Mouse (Mus musculus): ENCODE results near the gene Ndufaf2. TPM values are rescaled to one million over a fixed set of nuclear protein-coding genes. Genes with fewer than 3 reads are reported as not detected.

The Ndufaf2 gene
- total and polyA plus RNA-seq, 2 experiments from 2014 or later: 14.8 to 72.0 TPM

- Histone ChIP-seq H3K4me2 (ENCODE audit: low read depth, low read length, poor library complexity, severe bottlenecking) (no peak overlapping the region), H3K27ac (ENCODE audit: low read depth, low read length) (no peak overlapping the region), H3K9me3 (ENCODE audit: low read length) (no peaks in the 10 kb centered on the region), H3K36me3 (ENCODE audit: insufficient read depth, low read length) (no peaks in the 10 kb centered on the region), H3K4me1 (ENCODE audit: insufficient read depth, low read length) (no peaks in the 10 kb centered on the region; the same call in 1 of the 2 replicates), H3K4me3 (ENCODE audit: low read depth, low read length) (no peak overlapping the region), H3K27me3 (ENCODE audit: insufficient read depth, low read length) (no peaks in the 10 kb centered on the region), H3K9ac (replicated peaks; ENCODE audit: low read length, poor library complexity, severe bottlenecking) (no peak overlapping the region)
- 87% methylated on average over 4 of the region's 4 CpGs for WGBS
- TF ChIP-seq CTCF (IDR thresholded peaks at IDR 0.05): no peak
- ATAC-seq (ENCODE audit: low FRiP score): no peak
- no peak for DNase-seq (ENCODE audit: low spot score)
Observed at GRCm38 (mm10) chr13:107972451-107972850, 186.0 kb downstream of the Ndufaf2 start.

DNA sequence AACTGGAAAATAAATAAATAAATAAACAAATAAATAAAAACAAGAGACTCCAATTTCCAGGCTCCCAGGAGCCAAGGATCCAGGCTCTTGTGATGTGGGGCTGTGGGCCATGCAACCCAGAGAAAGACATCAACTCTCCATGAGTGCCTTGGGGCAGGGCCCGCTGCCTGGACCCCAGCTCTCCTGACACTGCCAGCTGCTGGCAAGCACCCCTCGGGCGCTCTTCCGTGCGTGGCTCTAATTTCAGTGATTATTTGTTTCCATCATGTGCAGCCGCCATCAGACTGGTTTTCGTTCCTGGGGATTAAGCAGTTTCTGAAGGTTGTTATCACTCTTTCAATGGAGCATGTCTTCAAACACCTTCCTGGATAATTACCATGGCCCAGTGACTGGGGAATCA, 186.6 kb downstream of the Ndufaf2 start:
- DNase-seq (ENCODE audit: low spot score): no peak
- no peak for ATAC-seq (ENCODE audit: low FRiP score)

DNA sequence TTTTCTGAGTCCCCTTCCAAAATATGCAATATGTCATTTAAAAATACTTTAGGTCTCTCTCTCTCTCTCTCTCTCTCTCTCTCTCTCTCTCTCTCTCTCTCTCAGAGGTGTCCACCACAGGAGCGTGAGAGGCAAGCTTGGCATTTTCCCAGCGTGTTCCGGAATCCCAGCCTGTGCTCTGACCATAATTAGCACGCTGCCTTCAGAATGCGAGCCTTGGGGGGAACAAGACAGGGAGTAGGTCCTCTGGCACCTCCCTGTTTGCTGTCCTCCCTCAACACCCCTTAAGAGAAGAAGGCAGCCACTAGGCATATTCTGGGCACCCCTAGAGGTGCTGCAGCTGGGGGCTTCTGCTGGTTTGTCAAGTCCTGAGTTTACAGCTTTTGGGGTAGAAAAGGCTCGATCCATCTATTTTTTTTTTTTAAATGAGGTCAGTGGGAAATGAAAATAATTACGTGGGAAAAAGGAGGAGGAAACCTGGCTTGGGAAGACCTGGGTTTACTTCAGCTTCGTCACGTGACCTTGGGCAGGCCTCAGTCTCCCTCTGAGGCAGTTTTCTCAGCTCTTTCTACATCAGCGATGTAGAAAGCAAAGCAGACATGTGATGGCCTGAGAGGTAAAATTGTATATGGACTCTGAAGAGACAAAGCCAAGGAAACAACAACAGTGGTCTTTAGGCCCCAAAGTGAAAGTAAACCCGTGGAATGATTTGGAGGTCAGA, 187.8 kb downstream of the Ndufaf2 start:
- H3K27ac ChIP-seq (ENCODE audit: low read depth, low read length): no peak overlapping the region
- no peak for TF ChIP-seq CTCF (IDR thresholded peaks at IDR 0.05)
- DNase-seq (ENCODE audit: low spot score): peak; percentile 43

More for the DNA sequence above, 186.6 kb downstream of the Ndufaf2 start:
- 35% methylated on average over 7 of the region's 7 CpGs for WGBS
- Histone ChIP-seq H3K9me3 (ENCODE audit: low read length) (no peaks in the 10 kb centered on the region), H3K4me2 (ENCODE audit: low read depth, low read length, poor library complexity, severe bottlenecking) (no peak overlapping the region), H3K27ac (ENCODE audit: low read depth, low read length) (no peak overlapping the region), H3K4me1 (ENCODE audit: insufficient read depth, low read length) (no peaks in the 10 kb centered on the region; the same call in 1 of the 2 replicates), H3K9ac (replicated peaks; ENCODE audit: low read length, poor library complexity, severe bottlenecking) (no peak overlapping the region), H3K36me3 (ENCODE audit: insufficient read depth, low read length) (no peaks in the 10 kb centered on the region), H3K4me3 (ENCODE audit: low read depth, low read length) (no peak overlapping the region), H3K27me3 (ENCODE audit: insufficient read depth, low read length) (no peaks in the 10 kb centered on the region)
- TF ChIP-seq CTCF (IDR thresholded peaks at IDR 0.05): no peak

DNA sequence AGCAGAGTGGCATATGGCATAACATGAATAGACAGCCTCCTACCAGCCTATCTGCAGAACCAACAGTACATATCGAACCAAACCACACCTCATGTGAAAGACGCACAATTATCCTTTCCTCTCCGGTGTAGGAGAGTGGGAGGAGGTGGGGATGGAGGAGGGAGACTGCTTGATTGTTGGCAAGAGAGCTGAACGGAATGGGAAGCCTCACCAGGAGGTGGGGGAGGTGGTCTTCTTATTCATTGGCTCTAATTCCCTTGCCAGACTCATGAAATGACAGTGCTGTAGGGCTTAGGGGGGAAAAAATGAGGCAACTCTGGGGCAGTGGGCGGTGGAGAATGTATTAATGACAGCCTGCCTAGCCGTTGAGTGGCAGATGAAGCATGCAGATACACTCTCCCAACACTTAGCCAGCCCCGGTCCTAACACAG, 188.4 kb downstream of the Ndufaf2 start:
- H3K36me3 ChIP-seq (ENCODE audit: insufficient read depth, low read length): no peaks in the 10 kb centered on the region
- no peaks in the 10 kb centered on the region; the same call in 1 of the 2 replicates for H3K4me1 ChIP-seq (ENCODE audit: insufficient read depth, low read length)
- 7% methylated on average over 7 of the region's 7 CpGs for WGBS
- ATAC-seq (ENCODE audit: low FRiP score) (peak; percentile 69), DNase-seq (ENCODE audit: low spot score) (peak; percentile 49)
- H3K9me3 ChIP-seq (ENCODE audit: low read length): no peaks in the 10 kb centered on the region
- H3K27ac ChIP-seq (ENCODE audit: low read depth, low read length): no peak overlapping the region
- peak overlapping the region; percentile 12; the same call in 1 of the 2 replicates for H3K4me2 ChIP-seq (ENCODE audit: low read depth, low read length, poor library complexity, severe bottlenecking)
- TF ChIP-seq CTCF (IDR thresholded peaks at IDR 0.05): no peak
- H3K9ac ChIP-seq (replicated peaks; ENCODE audit: low read length, poor library complexity, severe bottlenecking): no peak overlapping the region
- no peaks in the 10 kb centered on the region for H3K27me3 ChIP-seq (ENCODE audit: insufficient read depth, low read length)
- H3K4me3 ChIP-seq (ENCODE audit: low read depth, low read length): no peak overlapping the region

More for the DNA sequence above, 187.8 kb downstream of the Ndufaf2 start:
- H3K36me3 ChIP-seq (ENCODE audit: insufficient read depth, low read length): no peaks in the 10 kb centered on the region
- 54% methylated on average over 11 of the region's 11 CpGs for WGBS
- no peaks in the 10 kb centered on the region; the same call in 1 of the 2 replicates for H3K4me1 ChIP-seq (ENCODE audit: insufficient read depth, low read length)
- H3K9me3 ChIP-seq (ENCODE audit: low read length): no peaks in the 10 kb centered on the region
- no peaks in the 10 kb centered on the region for H3K27me3 ChIP-seq (ENCODE audit: insufficient read depth, low read length)
- H3K9ac ChIP-seq (replicated peaks; ENCODE audit: low read length, poor library complexity, severe bottlenecking): no peak overlapping the region
- H3K4me2 ChIP-seq (ENCODE audit: low read depth, low read length, poor library complexity, severe bottlenecking): peak overlapping the region; percentile 12; the same call in 1 of the 2 replicates
- H3K4me3 ChIP-seq (ENCODE audit: low read depth, low read length): no peak overlapping the region
- no peak for ATAC-seq (ENCODE audit: low FRiP score)

GRCm38 (mm10) chr13:107964616-107965015, 193.8 kb downstream of the Ndufaf2 start:
- no peaks in the 10 kb centered on the region for H3K27me3 ChIP-seq (ENCODE audit: insufficient read depth, low read length)
- WGBS: 57% methylated on average over 7 of the region's 7 CpGs

GRCm38 (mm10) chr13:107963471-107963870, 195.0 kb downstream of the Ndufaf2 start:
- Histone ChIP-seq H3K36me3 (ENCODE audit: insufficient read depth, low read length) (no peaks in the 10 kb centered on the region), H3K27ac (ENCODE audit: low read depth, low read length) (no peak overlapping the region), H3K27me3 (ENCODE audit: insufficient read depth, low read length) (no peaks in the 10 kb centered on the region), H3K9me3 (ENCODE audit: low read length) (no peaks in the 10 kb centered on the region), H3K4me2 (ENCODE audit: low read depth, low read length, poor library complexity, severe bottlenecking) (no peak overlapping the region), H3K4me3 (ENCODE audit: low read depth, low read length) (no peak overlapping the region), H3K9ac (replicated peaks; ENCODE audit: low read length, poor library complexity, severe bottlenecking) (no peak overlapping the region), H3K4me1 (ENCODE audit: insufficient read depth, low read length) (no peaks in the 10 kb centered on the region)
- 62% methylated on average over 11 of the region's 11 CpGs for WGBS
- TF ChIP-seq CTCF (IDR thresholded peaks at IDR 0.05): no peak
- no peak for DNase-seq (ENCODE audit: low spot score)
- no peak for ATAC-seq (ENCODE audit: low FRiP score)

More at GRCm38 (mm10) chr13:107964616-107965015, 193.8 kb downstream of the Ndufaf2 start:
- no peaks in the 10 kb centered on the region for H3K36me3 ChIP-seq (ENCODE audit: insufficient read depth, low read length)
- no peak overlapping the region for H3K4me2 ChIP-seq (ENCODE audit: low read depth, low read length, poor library complexity, severe bottlenecking)
- no peak overlapping the region for H3K27ac ChIP-seq (ENCODE audit: low read depth, low read length)
- H3K9me3 ChIP-seq (ENCODE audit: low read length): no peaks in the 10 kb centered on the region
- ATAC-seq (ENCODE audit: low FRiP score) (no peak), DNase-seq (ENCODE audit: low spot score) (no peak)
- no peak for TF ChIP-seq CTCF (IDR thresholded peaks at IDR 0.05)
- no peak overlapping the region for H3K9ac ChIP-seq (replicated peaks; ENCODE audit: low read length, poor library complexity, severe bottlenecking)
- no peak overlapping the region for H3K4me3 ChIP-seq (ENCODE audit: low read depth, low read length)
- no peaks in the 10 kb centered on the region for H3K4me1 ChIP-seq (ENCODE audit: insufficient read depth, low read length)

All from midbrain, postnatal 0 days (tissue).